Mouse (Mus musculus): Measurements from ENCODE around the gene Fam114a1.
A peak's percentile ranks its signal among the peaks of the same experiment; 100 is the strongest.

Gene Fam114a1

DNA sequence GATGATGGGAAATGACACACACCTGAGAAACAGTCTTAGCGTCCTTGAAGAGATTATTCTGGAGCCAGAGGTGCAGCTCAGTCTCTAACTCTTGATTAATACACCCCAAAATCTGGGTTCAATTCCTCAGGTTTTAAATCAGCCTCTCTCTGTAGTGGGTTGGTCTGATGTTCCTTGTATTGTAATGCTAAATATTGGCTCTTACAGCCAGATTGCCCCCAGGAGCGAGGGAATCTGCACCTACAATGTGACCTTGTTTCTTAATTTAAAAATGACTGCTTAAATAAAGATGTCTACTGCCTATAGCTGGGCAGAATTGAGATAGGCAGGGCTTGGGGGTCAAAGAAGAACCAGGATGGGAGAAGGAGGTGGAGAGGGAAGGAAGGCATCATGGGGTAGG is 89.9 kb downstream of the Fam114a1 start:
- no peak for DNase-seq

DNA sequence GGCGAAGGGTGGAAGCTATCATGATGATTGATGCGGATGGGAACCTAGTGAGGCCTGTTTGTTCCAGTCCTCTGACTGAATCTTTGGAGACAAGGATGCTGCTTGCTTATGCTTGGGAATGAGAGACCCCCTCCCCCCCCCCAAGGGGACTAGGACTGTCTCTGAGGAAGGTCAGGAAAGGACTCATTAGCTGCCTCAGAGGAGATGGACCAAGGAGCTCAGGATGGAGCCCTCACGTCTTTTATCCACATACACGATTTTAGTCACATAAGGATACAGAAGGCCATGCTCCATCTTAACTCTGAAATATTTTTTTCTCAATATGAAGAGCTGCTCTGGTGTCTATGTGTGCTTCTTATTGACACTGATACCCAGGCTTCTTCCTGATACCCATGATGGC is 92.4 kb downstream of the Fam114a1 start:
- no peak for DNase-seq

DNA sequence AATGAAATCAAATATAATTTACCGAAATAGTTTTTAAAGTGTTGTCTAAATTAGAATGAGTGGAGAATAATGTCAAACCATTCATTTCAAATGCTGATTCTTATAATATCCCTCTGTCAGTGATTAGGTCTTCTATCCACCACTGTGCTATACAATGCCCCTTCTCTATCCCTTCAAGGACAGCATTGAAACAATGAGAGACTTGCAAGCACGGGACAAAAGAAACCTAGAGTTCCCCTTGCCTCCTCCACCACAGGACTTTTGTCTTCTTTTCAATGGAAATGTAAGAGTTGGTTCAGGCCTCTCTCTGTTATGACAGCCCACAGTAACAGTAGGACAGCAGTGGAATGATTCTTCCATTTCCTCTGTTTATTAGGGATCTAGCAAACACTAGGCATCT is 93.4 kb downstream of the Fam114a1 start:
- DNase-seq, result no peak

DNA sequence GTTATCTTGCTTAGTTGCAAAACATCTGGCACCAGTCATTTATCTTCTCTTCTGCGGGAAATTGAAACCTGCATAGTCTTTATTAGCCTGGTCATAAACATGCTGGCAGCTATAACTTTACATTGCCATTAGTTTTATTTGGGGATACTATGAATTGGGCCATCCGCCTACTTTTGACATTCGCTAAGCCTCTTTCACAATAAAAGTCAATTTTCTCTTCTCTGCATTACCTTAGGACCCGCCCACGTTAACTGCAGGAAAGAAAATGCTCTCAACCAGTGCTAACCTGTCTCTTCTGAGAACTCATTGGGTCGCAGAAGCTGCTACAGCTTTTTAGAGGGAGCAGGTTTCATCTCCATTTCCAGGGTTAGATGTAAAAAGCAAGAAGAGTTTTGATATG is 98.3 kb downstream of the Fam114a1 start:
- no peak for DNase-seq

DNA sequence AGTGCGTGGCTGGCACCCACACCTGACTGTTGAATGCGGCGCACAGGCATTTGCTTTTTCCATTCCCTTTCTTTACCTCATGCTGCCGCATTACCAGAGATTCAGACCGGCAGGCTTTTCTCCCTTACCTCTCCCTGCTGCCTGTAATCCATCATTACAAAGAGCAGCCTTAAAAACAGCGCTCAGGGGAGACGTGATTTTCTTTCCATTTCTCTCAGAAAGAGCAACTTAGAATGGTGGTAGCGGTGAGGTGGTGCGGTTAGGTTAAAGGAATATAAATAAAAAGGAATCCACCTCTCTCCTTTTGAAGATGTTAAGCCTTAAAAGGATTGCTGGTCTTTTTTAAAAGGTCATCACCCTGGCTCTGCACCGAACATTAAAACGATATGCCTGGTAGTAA is 100.0 kb downstream of the Fam114a1 start:
- no peak for DNase-seq

DNA sequence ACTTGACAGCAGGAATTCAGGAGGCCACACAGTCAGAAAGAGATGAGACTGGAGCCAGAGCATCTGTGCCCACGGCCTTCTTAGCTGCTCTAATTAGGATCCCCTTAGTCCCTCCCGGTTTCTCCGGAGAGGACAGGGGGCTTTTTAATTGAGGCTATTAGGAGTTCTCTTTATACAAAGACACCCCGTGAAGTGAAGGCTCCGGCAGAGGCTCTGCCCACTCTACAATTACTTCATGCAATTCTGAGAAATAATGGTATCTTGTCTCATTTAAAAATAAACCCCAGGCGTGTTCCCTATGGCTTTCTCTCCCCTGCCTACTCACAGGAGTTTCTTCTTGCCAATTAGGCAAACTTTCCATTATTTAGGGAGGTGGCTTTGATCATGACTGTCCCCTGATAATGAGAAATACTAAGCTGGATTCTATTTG is 101.8 kb downstream of the Fam114a1 start:
- no peak for DNase-seq

DNA sequence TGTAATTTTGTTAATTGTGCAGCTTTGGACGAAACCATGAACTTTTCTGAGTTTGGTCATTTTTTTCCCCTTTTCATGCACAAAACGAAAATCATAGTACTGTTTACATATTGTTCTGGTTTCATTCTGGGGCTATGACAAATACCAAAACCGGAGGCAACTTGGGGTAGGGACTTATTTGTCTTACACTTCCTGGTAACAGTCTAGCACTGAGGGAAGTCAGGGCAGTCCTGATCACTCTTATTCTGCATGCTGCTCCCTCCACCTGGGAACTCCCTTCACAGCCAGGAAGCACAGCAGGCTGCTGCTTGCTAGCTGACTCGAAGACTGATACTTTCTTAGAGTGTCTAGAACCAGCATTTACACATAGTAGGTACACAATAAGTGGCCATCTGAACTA is 103.4 kb downstream of the Fam114a1 start:
- no peak for DNase-seq

DNA sequence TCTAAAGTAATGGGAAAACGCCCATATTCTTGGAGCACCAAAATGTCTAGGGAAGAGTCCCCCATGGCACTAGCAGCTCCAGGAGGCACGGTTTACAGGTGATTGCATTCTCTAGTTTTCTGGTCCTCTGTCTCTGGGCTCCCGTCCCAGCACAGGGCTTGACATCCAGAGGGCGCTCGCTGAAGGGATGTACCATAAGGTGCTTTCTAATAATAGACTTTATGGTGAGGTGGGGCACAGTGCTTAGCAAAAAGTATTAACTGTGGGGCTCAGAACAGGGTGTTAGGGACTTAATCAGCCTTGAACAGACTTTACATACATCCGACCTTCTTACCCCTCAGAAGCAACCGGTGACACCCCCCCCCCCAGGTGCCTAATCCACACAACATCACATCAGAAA is 104.8 kb downstream of the Fam114a1 start:
- DNase-seq, result peak in 1 of 2 experiments; percentile 67

DNA sequence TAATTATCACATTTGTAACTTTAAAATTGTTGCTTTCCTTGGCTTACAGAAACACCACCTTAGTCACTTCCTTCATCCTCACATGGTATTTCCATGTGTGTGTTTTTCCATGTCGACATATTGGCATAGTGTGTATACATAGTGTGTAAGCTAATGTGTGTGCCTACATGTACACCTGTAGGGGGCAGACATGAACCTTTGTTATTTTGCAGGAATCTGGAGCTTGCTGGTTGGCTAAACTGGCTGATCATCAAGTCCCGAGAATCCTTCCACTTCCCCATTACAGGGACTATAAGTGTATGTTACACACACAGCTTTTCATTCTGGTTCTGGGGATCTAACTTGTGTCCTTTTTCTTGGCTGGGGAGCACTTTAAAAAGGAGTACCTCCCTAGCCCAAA is 106.2 kb downstream of the Fam114a1 start:
- DNase-seq, result no peak

DNA sequence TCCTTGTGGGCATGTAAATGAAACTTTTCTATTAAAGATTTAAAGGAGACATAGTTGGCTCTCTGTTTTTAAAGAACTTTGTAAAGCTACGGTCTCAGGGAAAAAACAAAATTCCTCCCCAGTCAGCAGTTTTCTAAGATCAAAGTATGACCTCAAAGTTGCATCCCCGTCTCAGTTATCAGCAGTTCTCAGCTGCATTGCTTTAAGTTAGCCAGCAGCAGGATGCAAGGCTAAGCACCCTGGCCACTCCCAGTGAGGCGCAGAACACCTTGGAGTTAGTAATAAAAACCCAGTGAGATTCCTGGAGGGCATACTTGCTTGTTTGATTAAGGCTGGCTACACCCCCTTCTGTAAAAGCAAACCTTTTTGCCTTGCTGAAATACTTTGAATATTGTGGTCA is 106.9 kb downstream of the Fam114a1 start:
- no peak for DNase-seq

DNA sequence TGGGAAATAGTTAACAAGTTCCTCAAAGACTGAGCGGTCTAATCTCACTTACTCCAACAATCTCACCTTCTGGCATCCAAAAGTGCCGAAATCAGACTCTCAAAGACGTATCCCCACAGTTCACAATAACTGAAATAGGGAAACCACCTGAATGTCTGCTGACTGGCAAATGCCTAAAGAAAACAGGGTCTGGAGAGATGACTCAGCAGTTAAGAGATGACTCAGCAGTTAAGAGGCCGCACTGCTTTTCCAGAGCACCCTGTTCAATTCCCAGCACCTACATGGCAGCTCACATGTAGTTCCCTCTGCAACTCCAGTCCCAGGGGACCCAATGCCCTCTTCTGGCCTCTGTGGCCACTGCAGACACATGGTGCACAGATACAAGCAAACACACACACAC is 108.2 kb downstream of the Fam114a1 start:
- DNase-seq, result no peak

DNA sequence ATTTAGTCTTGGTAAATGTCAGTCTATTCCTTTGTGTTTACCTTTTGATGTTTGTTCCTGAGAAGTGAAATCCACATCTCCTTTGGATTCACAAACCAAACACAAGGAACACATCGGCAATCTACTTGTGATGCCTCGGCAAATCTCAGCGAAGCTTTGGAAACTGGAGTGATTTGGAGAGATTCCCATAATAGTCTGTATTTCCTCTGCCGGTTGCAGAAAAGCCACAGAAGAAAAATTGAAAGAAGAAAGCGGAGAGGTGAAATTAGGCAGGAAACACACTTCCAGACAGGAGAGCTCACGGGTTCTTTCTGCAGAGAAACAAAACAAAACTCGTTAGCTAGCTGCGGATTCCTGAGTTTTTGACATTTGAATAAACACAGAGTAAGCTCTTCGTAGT is 110.0 kb downstream of the Fam114a1 start:
- peak in 1 of 2 experiments; percentile 20 for DNase-seq

DNA sequence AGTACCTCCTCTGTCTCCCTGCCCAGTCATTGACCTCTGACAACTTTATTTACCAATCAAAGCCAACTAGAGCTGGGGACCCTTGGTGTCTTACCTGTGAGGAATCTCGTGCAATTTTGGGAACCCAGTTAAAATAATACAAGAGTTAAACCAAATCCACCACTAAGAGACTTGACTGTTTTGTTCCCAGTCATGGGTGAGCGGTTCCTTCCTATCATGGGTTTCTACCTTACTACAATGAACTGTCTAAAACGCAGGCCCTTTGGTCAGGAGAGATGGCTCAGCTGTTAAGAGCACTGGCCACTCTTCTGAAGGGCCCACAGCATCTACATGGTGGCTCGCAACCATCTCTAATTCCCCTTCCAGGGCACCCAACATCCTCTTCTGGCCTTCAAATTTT is 112.0 kb downstream of the Fam114a1 start:
- peak in 1 of 2 experiments; percentile 62 for DNase-seq

DNA sequence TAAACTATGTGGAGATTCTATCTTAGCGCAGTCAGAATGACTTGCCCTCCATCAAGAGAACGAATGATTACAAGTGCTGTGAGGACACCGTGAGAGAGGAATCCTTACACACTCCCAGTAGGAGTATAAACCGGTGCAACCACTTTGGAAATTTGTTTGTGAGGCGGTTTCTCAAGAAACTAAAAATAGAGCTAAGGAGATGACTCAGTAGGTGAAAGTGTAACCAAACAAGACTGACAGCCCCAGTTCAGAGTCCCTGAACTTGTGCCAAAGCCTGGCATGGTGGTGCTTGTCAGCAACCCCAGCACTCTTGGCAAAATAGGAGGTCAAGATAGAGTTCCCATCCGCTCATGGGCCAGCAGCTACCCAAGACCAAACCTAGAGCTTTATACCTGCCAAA is 116.7 kb downstream of the Fam114a1 start:
- peak; percentile 86 for DNase-seq

DNA sequence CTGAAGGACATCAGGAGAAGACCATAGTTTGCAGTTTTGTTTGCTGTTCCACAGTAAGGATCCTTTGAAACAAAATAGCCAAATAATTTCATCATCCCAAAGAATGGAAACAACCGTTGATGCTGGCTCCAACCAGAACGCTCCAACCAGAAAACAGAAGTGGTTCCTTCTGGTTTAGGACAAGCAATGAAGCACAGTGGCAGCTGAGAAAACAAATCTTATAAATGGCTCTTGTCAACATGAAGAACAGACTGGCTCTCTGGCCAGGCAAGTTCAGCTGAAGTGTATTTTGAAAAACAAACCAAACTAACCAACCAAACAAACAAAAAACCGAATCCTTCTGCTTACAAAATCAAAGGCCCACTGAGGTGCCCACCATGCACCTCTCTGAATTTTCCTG is 119.8 kb downstream of the Fam114a1 start:
- DNase-seq, result no peak

DNA sequence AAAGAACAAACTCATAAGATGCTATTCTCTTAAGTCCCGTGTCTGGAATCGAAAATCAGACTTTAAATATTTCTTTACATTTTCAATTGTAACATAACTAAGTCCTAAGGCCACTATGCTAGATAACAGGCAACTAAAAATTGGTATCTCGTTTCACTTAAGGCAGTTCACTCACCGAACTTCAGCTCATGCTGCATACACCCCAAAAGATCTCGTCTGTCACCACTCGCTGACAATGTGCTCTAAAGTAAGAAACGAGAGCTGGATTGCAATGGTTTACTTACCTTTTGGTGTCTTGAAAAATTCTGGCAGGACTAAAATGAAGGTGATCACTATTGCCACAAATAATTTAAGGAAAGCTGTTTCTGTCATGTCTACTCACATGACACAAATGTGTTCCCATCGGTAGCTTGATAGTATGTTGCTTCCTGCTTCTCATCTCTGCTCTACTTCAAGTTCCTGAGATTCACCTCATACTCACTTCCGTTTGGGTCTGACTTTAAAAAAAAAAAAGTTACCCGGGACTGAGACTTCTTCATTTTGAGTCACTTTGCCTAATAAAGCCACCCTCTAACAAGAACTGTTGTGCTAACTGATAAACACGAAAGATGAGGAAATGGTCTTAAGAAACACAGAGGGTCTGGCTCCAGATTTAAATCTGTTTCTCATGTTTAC is 121.5 kb downstream of the Fam114a1 start:
- DNase-seq, result no peak

All from kidney, postnatal 36 days (tissue).